Mouse (Mus musculus) spleen, adult 12 weeks (tissue): ENCODE measurements around the gene Mrps34.
A peak's percentile ranks its signal among the peaks of the same experiment; 100 is the strongest.

ENCODE experiments used
- DNase-seq: peaks from one replicate; pipeline ENCODE4 v3.0.0; 2022; ENCODE audit warnings: low spot score

The Mrps34 gene

DNA sequence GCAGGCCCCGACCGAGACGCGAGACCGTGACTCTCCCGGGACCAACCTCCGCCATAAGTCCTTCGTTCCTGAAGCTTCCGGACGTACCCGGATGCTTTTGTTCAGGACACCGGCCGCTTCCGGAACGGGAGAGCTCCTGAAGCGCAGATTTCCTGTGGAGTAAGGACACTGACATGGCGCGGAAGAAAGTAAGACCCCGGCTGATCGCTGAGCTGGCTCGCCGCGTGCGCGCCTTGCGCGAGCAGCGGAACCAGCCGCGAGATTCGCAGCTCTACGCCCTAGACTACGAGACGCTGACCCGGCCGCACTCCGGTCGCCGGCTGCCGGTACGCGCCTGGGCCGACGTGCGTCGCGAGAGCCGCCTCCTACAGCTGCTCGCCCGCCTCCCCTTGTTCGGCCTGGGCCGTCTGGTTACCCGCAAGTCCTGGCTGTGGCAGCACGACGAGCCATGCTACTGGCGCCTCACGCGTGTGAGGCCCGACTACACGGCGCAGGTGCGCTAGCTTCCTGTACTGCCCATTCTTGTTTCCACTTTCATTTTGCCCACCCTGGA is at the start of gene Mrps34, which contains the start of gene Eme2:
Mrps34 (plus strand) TSS at position 122 of the 553 bp plus-strand sequence.
Eme2 (minus strand) TSS at position 93 of the 553 bp plus-strand sequence.
- peak; percentile 64 for DNase-seq

GRCm38 (mm10) chr17:24847386-24847785 is 47.5 kb upstream of the Mrps34 start:
- DNase-seq = no peak

GRCm38 (mm10) chr17:24848600-24849031 is 46.3 kb upstream of the Mrps34 start:
- peak; percentile 42 for DNase-seq

- DNase-seq = no peak
Observed at GRCm38 (mm10) chr17:24849733-24850064, 45.2 kb upstream of the Mrps34 start.

DNA sequence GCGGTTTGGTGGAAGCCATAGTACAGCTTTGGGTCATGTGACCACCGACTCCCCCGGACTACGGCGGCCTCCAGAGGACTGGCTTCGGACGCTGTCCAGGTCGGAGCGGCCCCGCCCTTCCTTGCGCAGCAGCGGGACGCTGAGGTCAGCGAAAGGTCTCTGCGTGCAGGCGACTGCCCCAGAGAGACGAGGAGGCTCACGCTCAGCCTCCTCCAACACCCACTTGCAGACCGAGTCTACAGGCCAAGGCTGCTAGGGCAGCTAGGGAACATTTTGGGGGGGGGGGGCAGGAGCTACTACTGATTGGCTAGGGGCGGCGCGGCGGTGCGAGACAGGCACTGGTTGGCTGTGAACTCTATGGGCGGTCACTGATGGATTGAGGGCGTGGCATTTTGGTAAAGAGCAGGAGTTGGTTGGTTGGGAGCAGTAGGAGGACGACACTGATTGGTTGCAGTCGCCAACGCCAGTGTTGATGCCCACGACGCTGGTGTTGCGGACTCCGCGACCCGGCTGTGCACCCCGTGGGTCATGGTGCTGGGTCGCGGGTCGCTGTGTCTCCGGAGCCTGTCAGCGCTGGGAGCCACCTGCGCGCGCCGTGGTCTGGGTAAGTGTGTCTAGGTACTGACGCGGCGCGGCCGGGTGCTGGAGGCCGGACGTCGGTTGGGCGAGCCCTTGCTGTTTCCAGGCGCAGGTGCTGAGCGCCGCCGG is 44.7 kb upstream of the Mrps34 start, which contains the start of gene Fahd1:
Fahd1 (minus strand) TSS at position 300 of the 708 bp plus-strand sequence.
- peak; percentile 90 for DNase-seq

GRCm38 (mm10) chr17:24850773-24851127 is 44.2 kb upstream of the Mrps34 start:
- no peak for DNase-seq

DNA sequence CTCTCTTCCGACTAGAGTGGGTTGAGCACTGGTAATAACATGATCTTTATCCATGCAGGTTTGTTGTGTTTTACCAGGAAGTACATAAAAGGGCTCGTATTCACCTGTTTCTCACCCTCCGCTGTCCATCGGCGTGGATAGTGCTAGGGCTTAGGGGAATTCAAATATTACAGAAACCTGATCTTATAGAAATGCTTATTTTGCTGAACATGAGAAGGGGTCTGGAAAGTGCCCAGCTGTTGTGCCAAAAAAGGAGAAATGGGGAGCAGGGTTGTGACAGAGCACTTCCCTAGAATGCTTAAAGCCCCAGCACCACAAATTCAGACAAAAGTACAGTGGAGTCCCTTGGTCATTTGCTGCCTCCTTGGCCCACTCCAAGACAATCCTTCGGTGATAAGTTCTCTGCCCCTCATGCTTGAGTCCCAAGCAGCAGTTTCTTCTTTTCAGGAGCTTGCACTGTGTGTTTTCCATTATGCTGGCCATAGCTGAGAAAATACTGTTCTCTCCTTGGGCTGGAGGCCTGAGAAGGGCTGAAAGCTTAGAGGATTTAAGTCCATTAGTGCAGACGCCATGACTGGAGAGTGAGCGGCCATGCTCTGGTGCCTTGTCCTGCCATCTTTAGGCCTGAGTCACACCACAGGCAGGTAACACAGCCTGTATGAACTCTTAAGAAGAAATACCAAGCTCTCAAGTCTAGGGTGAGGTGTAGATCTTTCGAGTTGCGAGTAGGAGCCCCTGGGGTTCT is 43.4 kb upstream of the Mrps34 start:
- no peak for DNase-seq

DNA sequence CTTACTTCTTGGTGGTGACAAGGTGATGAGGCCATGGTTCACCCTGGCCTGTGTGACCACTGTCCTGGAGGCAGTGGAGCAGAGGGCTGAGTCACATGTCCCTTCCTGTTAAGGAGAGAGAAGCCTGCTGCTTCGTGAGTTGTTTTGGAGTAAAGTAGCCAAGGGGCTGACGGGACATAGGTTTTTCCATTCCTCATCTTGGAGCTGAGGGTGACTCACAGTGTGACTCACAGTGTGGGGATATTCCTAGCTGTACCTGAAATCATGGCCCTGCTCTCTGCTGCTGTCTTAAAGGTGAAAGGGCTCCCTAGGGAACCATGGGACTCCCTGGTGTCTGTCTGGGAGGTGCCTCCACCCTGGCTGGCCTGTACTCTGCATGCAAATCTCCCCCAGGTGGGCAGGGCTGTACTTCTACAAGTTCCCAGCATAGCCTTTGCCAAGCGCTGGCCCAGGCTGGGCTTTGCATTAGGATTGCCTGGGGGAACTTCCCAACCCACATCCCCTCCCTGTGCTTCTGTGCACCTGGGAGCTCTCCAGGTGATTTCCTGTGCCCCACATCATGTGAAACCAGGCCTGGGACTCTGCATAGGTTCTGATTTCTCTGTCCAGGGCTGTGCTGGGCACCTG is 39.0 kb upstream of the Mrps34 start:
- DNase-seq = no peak

GRCm38 (mm10) chr17:24856589-24856988 is 38.3 kb upstream of the Mrps34 start:
- DNase-seq = no peak

GRCm38 (mm10) chr17:24857831-24858470 is 37.0 kb upstream of the Mrps34 start:
- no peak for DNase-seq

GRCm38 (mm10) chr17:24858967-24859366 is 35.9 kb upstream of the Mrps34 start:
- peak; percentile 77 for DNase-seq

GRCm38 (mm10) chr17:24860076-24860475 is 34.8 kb upstream of the Mrps34 start:
- peak; percentile 51 for DNase-seq

DNA sequence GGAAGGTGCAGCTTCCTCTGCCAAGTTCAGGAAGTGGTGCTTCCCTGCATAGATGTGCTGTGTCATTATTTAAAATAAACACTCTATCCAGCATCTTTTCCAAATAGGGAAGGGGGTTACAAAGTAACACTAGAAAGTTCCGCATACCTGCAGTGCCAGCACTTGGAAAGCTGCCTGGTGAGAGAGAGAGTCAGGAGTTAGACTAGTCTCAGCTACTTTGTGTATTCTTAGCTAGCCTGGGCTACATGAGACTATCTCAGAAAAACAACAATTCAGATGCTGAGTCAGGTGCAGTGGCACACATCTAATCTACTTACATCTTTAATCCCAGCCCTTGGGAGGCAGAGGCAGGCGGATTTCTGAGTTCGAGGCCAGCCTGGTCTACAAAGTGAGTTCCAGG is 33.1 kb upstream of the Mrps34 start:
- DNase-seq = no peak

GRCm38 (mm10) chr17:24865776-24866175 is 29.1 kb upstream of the Mrps34 start, which contains the start of gene Igfals:
Gene Igfals (plus strand): TSS chr17:24865997.
- DNase-seq = no peak

GRCm38 (mm10) chr17:24867914-24868313 is 27.0 kb upstream of the Mrps34 start:
- no peak for DNase-seq

DNA sequence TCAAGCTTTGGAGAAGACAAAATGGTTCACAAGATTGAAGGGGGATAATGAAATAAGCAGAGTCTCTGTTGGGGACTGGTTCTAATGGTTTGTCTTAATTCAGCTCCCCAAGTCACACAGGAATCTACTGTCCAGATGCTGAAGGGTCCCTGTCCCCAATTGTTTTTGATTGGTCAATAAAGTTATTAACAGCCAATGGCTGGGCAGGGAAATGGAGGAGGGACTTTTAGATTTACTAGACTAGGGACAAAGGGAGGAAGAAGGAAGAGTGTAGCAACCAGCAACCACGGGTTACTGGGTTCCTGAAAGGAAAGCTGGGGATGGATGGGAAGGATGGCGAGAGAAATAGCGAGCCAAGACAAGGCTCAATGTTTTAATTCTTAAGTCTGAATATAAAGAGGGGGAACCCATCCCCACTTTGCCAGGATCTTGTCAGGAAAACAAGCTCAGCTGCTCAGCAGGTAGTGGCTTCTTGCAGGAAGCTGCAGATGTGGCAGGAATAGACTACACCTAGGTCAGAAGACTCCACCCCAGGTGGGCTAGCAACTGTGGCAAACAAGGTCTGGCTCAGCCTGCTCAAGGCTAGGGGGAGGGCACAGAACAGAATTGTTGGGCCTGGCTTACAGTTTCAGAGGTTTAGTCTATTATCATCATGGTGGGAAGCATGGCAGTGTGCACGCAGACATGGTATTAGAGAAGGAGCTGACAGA is 21.1 kb upstream of the Mrps34 start:
- no peak for DNase-seq

DNA sequence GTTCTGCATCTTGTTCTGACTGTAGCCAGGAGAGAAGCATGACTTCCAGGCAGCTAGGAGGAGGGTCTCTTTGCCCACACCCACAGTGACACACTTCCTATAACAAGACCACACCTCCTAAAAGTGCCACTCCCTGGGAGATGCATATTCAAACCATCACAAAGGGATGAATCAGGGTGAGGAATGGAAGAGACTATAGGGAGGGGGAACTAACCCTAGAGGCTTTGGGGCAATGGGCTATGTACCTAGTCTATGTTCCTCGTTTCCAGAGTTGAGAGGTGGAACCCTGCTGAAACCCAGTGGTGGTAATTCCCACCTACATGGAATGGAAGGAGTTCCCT is 20.5 kb upstream of the Mrps34 start:
- DNase-seq = no peak

DNA sequence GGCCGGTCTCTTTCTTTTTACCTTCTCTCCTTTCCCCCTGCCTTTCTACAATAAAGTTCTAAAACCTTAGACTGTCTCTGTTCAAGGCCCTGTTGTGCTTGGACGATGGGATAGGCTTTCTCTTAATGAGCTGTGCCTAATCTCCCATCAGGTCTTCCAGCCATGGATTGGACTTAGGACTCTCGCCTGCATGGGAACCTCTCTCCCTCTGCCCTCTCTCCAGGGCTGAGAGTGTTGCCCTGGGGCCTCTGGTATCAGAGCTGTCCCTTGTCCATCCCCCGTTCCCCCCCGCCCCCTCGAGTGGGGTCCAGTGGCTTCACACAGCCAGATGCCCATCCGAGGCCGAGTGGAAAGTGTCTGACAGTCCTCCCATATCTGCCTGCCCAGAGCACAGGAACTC is 19.9 kb upstream of the Mrps34 start:
- DNase-seq = no peak

DNA sequence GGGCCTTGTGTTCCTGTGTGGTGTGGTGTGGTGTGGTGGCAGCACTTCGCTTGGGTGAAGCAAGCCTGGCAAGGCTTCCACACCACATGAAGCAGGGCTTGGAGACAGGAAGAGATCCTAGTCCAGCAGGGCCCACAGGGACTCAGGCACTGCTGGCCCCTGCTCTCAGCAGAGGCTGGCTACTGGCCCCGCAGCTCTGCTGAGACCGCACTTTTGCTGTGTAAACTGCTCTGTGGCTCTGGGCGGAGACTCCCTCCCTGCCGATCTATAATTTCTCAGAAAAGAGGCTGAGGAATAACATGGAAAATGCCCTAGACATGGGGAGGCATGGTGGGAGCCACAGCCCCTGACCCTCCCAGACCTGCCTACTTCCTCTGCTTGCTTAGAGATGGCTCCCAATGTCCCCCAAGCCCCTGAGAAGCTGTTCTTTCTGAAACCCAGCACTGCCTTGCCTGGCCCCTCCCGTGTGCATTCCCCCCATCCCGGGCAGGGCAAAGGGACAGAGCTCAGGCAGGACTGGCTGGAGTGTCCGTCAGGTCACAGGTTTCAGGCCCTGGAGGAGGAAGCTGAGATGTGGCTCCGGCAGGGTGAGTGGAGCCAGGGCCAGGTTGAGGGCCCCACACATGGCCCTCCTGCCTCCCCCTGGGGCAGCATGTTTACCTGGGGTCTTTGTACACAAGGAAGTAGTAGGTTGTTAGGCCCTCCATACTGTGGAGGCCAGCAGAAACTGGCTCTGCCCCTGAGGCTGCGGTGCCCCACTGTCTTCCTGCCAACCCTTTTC is 17.4 kb upstream of the Mrps34 start:
- DNase-seq = no peak

DNA sequence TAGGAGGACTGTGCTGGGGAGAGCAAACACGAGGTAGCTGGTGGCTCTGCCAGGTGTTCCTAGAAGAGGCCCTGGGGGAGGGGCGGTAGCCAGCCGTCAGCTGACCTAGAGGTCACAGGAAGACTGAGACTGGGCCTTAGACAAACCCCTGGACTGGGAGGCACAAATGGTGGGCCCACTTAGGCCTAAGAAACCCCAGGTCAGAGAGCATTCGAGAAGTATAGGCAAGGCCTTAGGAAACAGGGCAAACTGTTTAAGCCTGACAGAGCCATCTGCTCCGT is 16.9 kb upstream of the Mrps34 start:
- no peak for DNase-seq

- DNase-seq = no peak
Observed at GRCm38 (mm10) chr17:24878531-24878930, 16.4 kb upstream of the Mrps34 start.
